Mouse (Mus musculus): ENCODE measurements around the gene Mxra8.
A peak's percentile ranks its signal among the peaks of the same experiment; 100 is the strongest.

The Mxra8 gene

DNA sequence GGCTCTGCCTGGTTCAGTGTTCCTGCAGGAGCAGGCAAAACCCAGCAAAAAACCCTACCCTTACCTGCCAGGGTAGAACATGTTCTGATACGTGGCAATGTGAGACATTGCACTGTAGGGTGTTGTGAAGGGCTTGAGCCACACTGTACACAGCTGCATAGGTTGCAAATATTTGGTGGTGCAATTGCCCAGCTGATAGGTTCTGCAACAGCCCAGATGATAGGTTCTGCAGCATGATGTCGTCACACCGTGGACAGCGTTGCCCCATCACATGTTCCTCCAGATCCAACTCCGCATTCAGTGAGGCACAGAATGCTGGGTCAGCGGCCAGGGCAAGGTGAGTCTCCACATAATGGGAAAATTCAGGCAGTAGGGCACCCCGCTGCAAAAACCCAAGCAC, 22.3 kb downstream of the Mxra8 start:
- TF ChIP-seq NANOG (IDR thresholded peaks at IDR 0.05; ENCODE audit: borderline replicate concordance, low read length) (no peak), CTCF (conservative IDR thresholded peaks at IDR 0.05; ENCODE audit: low read length) (no peak), POU5F1 (IDR thresholded peaks at IDR 0.05; ENCODE audit: borderline replicate concordance, low read length) (no peak)
- Histone ChIP-seq H3K9me3 (ENCODE audit: low read length) (no peaks in the 10 kb centered on the region), H3K27me3 (ENCODE audit: insufficient read depth, low read length) (no peaks in the 10 kb centered on the region), H3K4me3 (replicated peaks; ENCODE audit: low read length) (no peak overlapping the region), H3K4me1 (replicated peaks; ENCODE audit: low read depth, low read length) (peaks cover 8% of the 10 kb centered on the region; the same call in 1 of the 2 replicates), H3K36me3 (ENCODE audit: insufficient read depth, low read length) (peaks cover 72% of the 10 kb centered on the region)

DNA sequence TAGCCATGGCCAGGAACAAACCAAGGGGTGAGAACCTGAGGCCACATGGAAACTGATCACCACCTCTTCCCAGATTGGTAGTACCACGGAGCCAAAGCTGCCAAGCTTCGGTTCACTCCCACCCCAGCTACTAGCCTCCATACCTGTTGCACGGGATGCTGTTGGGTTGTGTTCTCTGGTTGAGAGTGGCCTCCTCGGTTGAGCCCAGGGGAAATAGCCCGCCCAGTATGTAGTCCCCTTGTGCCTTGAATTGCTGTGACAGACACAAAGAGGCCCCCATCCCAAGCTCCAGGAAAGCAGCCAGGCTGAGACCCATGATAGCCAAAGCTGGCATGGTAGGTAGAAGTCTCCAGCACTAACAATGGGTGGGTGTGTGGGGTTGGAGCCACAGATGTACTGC, 23.5 kb downstream of the Mxra8 start, which contains the start of gene Tas1r3:
TSS of gene Tas1r3 (minus strand) at position 362 of the 400 bp plus-strand sequence.
- Histone ChIP-seq H3K27me3 (ENCODE audit: insufficient read depth, low read length) (no peaks in the 10 kb centered on the region), H3K4me1 (replicated peaks; ENCODE audit: low read depth, low read length) (peaks cover 7% of the 10 kb centered on the region; the same call in 1 of the 2 replicates), H3K36me3 (ENCODE audit: insufficient read depth, low read length) (peaks cover 70% of the 10 kb centered on the region), H3K4me3 (replicated peaks; ENCODE audit: low read length) (no peak within 1 kb of the TSS), H3K9me3 (ENCODE audit: low read length) (no peaks in the 10 kb centered on the region)
- TF ChIP-seq NANOG (IDR thresholded peaks at IDR 0.05; ENCODE audit: borderline replicate concordance, low read length) (no peak), POU5F1 (IDR thresholded peaks at IDR 0.05; ENCODE audit: borderline replicate concordance, low read length) (no peak), CTCF (conservative IDR thresholded peaks at IDR 0.05; ENCODE audit: low read length) (no peak)

GRCm38 (mm10) chr4:155868614-155869298, 29.3 kb downstream of the Mxra8 start:
- no peaks in the 10 kb centered on the region for H3K27me3 ChIP-seq (ENCODE audit: insufficient read depth, low read length)
- no peaks in the 10 kb centered on the region for H3K9me3 ChIP-seq (ENCODE audit: low read length)
- no peak for TF ChIP-seq CTCF (conservative IDR thresholded peaks at IDR 0.05; ENCODE audit: low read length)
- no peak for TF ChIP-seq NANOG (IDR thresholded peaks at IDR 0.05; ENCODE audit: borderline replicate concordance, low read length)
- no peak for TF ChIP-seq POU5F1 (IDR thresholded peaks at IDR 0.05; ENCODE audit: borderline replicate concordance, low read length)
- peak overlapping the region; percentile 93 for H3K4me3 ChIP-seq (replicated peaks; ENCODE audit: low read length)
- peaks cover 39% of the 10 kb centered on the region for H3K4me1 ChIP-seq (replicated peaks; ENCODE audit: low read depth, low read length)
- H3K36me3 ChIP-seq (ENCODE audit: insufficient read depth, low read length): peaks cover 67% of the 10 kb centered on the region

DNA sequence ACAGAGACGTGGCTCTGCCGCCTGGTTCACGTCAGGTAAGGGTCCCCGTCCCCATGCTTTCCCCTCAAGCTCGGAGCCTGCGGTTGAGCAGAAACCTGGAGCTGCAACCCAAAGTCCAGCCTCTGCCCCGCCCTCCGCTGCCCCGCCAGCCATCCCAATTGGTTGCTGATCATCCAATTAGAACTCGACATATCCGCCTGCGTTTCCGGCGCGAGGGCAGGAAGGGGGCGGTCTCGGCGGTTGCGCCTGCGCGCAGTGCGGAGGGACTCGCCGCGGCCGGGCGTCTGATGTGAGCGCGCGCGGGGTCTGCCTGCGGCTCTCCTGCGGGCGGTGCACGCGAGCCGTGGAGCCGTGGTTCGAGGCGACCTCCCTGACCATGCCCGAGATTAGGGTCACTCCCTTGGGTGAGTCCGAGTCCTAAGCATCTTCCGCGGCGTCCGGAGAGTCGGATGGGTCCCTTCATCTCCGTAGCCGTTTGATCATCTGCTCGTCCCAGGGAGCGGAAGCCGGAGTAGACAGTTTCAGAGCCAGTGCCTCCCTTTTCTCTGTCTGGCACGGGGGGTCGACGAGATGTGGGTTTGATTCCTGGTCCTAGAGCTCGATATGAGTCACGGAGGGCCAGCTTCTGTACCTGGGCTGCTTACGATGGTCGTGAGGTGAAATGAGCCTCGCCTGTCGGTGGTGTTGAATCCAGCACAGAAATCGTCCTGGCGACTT, 30.0 kb downstream of the Mxra8 start, which contains the start of the genes Cptp and Ints11:
TSS of gene Cptp (minus strand) at position 124 of the 717 bp plus-strand sequence.
TSS of gene Ints11 (plus strand) at position 230 of the 717 bp plus-strand sequence.
- Histone ChIP-seq H3K9me3 (ENCODE audit: low read length) (no peaks in the 10 kb centered on the region), H3K4me1 (replicated peaks; ENCODE audit: low read depth, low read length) (peaks cover 39% of the 10 kb centered on the region), H3K27me3 (ENCODE audit: insufficient read depth, low read length) (no peaks in the 10 kb centered on the region), H3K36me3 (ENCODE audit: insufficient read depth, low read length) (peaks cover 71% of the 10 kb centered on the region), H3K4me3 (replicated peaks; ENCODE audit: low read length) (peak within 1 kb of the TSS; percentile 93)
- TF ChIP-seq CTCF (conservative IDR thresholded peaks at IDR 0.05; ENCODE audit: low read length) (no peak), NANOG (IDR thresholded peaks at IDR 0.05; ENCODE audit: borderline replicate concordance, low read length) (no peak), POU5F1 (IDR thresholded peaks at IDR 0.05; ENCODE audit: borderline replicate concordance, low read length) (no peak)

DNA sequence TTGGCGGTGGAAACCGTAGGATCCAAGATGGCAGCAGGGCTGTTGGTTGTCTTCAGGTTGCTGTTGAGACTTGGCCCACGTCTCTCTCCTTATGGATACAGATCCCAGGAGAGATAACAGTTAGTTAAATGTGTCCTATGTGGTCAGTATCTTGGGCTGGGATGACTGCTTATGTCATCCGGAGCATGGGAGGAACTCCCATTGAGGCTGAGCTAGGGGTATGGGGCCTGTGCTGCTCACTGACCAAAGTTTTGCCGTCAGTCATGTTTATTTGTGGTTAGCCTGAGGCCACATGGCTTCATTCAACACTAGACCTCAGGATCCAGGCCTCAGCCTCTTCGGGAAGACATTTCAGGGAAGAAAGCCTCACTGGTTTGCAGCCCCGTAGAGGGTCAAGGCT, 31.9 kb downstream of the Mxra8 start:
- TF ChIP-seq NANOG (IDR thresholded peaks at IDR 0.05; ENCODE audit: borderline replicate concordance, low read length) (no peak), CTCF (conservative IDR thresholded peaks at IDR 0.05; ENCODE audit: low read length) (no peak), POU5F1 (IDR thresholded peaks at IDR 0.05; ENCODE audit: borderline replicate concordance, low read length) (no peak)
- H3K27me3 ChIP-seq (ENCODE audit: insufficient read depth, low read length): no peaks in the 10 kb centered on the region
- H3K36me3 ChIP-seq (ENCODE audit: insufficient read depth, low read length): peaks cover 67% of the 10 kb centered on the region
- H3K4me1 ChIP-seq (replicated peaks; ENCODE audit: low read depth, low read length): peaks cover 39% of the 10 kb centered on the region
- H3K9me3 ChIP-seq (ENCODE audit: low read length): no peaks in the 10 kb centered on the region
- no peak overlapping the region for H3K4me3 ChIP-seq (replicated peaks; ENCODE audit: low read length)

DNA sequence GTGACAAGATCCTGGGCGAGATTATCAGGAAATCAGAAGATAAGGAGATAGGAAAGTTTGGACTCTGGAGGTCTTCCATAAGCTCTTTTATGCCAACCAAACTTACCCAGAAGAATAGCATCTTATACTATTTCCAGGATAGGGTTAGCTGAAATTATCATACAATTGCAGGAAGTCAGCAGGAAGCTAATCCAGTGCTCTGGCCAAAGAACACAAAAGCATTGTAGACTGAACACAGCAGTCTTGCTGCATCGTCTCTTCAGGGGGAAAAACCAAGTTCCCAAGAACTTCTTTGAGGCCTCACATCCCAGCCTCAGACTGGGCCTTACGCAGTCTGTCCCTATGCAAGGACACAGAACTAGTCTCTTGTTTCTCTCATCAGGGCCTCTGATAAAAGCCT, 44.1 kb downstream of the Mxra8 start:
- Histone ChIP-seq H3K27me3 (ENCODE audit: insufficient read depth, low read length) (no peaks in the 10 kb centered on the region), H3K4me3 (replicated peaks; ENCODE audit: low read length) (no peak overlapping the region), H3K4me1 (replicated peaks; ENCODE audit: low read depth, low read length) (peaks cover 12% of the 10 kb centered on the region), H3K9me3 (ENCODE audit: low read length) (no peaks in the 10 kb centered on the region), H3K36me3 (ENCODE audit: insufficient read depth, low read length) (peaks cover 69% of the 10 kb centered on the region)
- TF ChIP-seq NANOG (IDR thresholded peaks at IDR 0.05; ENCODE audit: borderline replicate concordance, low read length) (no peak), POU5F1 (IDR thresholded peaks at IDR 0.05; ENCODE audit: borderline replicate concordance, low read length) (no peak), CTCF (conservative IDR thresholded peaks at IDR 0.05; ENCODE audit: low read length) (no peak)

DNA sequence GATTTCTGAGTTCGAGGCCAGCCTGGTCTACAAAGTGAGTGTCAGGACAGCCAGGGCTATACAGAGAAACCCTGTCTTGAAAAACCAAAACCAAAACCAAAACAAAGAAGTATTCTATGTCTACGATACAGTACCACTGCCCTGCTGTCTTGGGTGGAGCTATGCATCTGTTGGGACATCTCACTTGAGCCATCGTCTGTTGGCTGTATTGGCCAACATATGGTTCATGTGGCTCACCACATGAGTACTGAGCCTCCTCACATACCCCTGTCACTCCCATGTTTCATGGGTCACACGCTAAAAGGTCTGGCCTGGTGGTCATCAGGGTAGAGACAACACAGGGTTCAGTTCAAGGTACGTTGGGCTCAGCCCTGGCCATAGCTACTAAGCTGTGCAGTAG, 46.9 kb downstream of the Mxra8 start:
- H3K9me3 ChIP-seq (ENCODE audit: low read length): no peaks in the 10 kb centered on the region
- H3K36me3 ChIP-seq (ENCODE audit: insufficient read depth, low read length): peaks cover 87% of the 10 kb centered on the region
- H3K4me1 ChIP-seq (replicated peaks; ENCODE audit: low read depth, low read length): peaks cover 30% of the 10 kb centered on the region
- no peak overlapping the region for H3K4me3 ChIP-seq (replicated peaks; ENCODE audit: low read length)
- no peak for TF ChIP-seq POU5F1 (IDR thresholded peaks at IDR 0.05; ENCODE audit: borderline replicate concordance, low read length)
- TF ChIP-seq CTCF (conservative IDR thresholded peaks at IDR 0.05; ENCODE audit: low read length): no peak
- TF ChIP-seq NANOG (IDR thresholded peaks at IDR 0.05; ENCODE audit: borderline replicate concordance, low read length): no peak
- no peaks in the 10 kb centered on the region for H3K27me3 ChIP-seq (ENCODE audit: insufficient read depth, low read length)

DNA sequence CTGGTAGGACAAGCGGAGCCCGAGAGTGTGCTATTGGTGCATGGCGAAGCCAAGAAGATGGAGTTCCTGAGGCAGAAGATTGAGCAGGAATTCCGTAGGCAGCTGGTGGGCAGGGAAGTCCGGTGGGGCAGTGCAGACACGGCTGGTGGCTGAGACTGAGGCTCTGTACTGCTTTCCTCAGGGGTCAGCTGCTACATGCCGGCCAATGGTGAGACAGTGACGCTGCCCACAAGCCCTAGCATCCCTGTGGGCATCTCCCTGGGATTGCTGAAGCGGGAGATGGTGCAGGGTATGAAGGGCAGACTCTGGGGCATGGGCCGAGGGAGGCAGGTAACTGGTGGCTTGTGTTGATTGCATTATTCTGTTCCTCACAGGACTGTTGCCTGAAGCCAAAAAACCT, 48.2 kb downstream of the Mxra8 start:
- Histone ChIP-seq H3K27me3 (ENCODE audit: insufficient read depth, low read length) (peaks cover under 1% of the 10 kb centered on the region; the same call in 1 of the 2 replicates), H3K9me3 (ENCODE audit: low read length) (no peaks in the 10 kb centered on the region), H3K36me3 (ENCODE audit: insufficient read depth, low read length) (peaks cover 79% of the 10 kb centered on the region), H3K4me1 (replicated peaks; ENCODE audit: low read depth, low read length) (peaks cover 32% of the 10 kb centered on the region), H3K4me3 (replicated peaks; ENCODE audit: low read length) (no peak overlapping the region)
- no peak for TF ChIP-seq NANOG (IDR thresholded peaks at IDR 0.05; ENCODE audit: borderline replicate concordance, low read length)
- no peak for TF ChIP-seq CTCF (conservative IDR thresholded peaks at IDR 0.05; ENCODE audit: low read length)
- no peak for TF ChIP-seq POU5F1 (IDR thresholded peaks at IDR 0.05; ENCODE audit: borderline replicate concordance, low read length)
